Mouse (Mus musculus): Measurements from ENCODE around the gene Stoml1. TPM values are rescaled to one million over a fixed set of nuclear protein-coding genes. Genes with fewer than 3 reads are reported as not detected.
A peak's percentile ranks its signal among the peaks of the same experiment; 100 is the strongest.

The Stoml1 gene
- total RNA-seq, 1 experiment from 2014 or later = 13.4 TPM

GRCm38 (mm10) chr9:58272068-58272541 lies 19.1 kb downstream of the Stoml1 start:
- no peak for DNase-seq

- DNase-seq = no peak
Measured at GRCm38 (mm10) chr9:58272855-58273254, 19.9 kb downstream of the Stoml1 start.

- no peak for DNase-seq
Measured at GRCm38 (mm10) chr9:58274101-58274604, 21.2 kb downstream of the Stoml1 start.

GRCm38 (mm10) chr9:58274626-58275025 lies 21.7 kb downstream of the Stoml1 start:
- no peak for DNase-seq

- DNase-seq = peak; percentile 75
Measured at GRCm38 (mm10) chr9:58275115-58275774, 22.3 kb downstream of the Stoml1 start.

- no peak for DNase-seq
Measured at GRCm38 (mm10) chr9:58275797-58276196, 22.8 kb downstream of the Stoml1 start.

GRCm38 (mm10) chr9:58276346-58276745 lies 23.4 kb downstream of the Stoml1 start:
- no peak for DNase-seq

- DNase-seq = no peak
Measured at GRCm38 (mm10) chr9:58278313-58278712, 25.3 kb downstream of the Stoml1 start.

- no peak for DNase-seq
Measured at GRCm38 (mm10) chr9:58278821-58279723, 26.1 kb downstream of the Stoml1 start.

- DNase-seq = no peak
Measured at GRCm38 (mm10) chr9:58279780-58280179, 26.8 kb downstream of the Stoml1 start.

GRCm38 (mm10) chr9:58280259-58281109 lies 27.5 kb downstream of the Stoml1 start:
- DNase-seq = peak; percentile 85

- DNase-seq = peak; percentile 69
Measured at GRCm38 (mm10) chr9:58281597-58281996, 28.6 kb downstream of the Stoml1 start.

- no peak for DNase-seq
Measured at GRCm38 (mm10) chr9:58283431-58283830, 30.5 kb downstream of the Stoml1 start.

GRCm38 (mm10) chr9:58289090-58289489 lies 36.1 kb downstream of the Stoml1 start:
- DNase-seq = no peak

GRCm38 (mm10) chr9:58289901-58290300 lies 36.9 kb downstream of the Stoml1 start:
- no peak for DNase-seq

GRCm38 (mm10) chr9:58294527-58294926 lies 41.6 kb downstream of the Stoml1 start:
- no peak for DNase-seq

GRCm38 (mm10) chr9:58295345-58295744 lies 42.4 kb downstream of the Stoml1 start:
- no peak for DNase-seq

GRCm38 (mm10) chr9:58295766-58296361 lies 42.9 kb downstream of the Stoml1 start:
- DNase-seq = peak; percentile 22

GRCm38 (mm10) chr9:58297065-58297464 lies 44.1 kb downstream of the Stoml1 start:
- no peak for DNase-seq

GRCm38 (mm10) chr9:58297961-58298477 lies 45.1 kb downstream of the Stoml1 start:
- no peak for DNase-seq

- DNase-seq = no peak
Measured at GRCm38 (mm10) chr9:58299356-58299799, 46.4 kb downstream of the Stoml1 start.
